Mouse (Mus musculus): Measurements from ENCODE around the gene Nek11.

DNA sequence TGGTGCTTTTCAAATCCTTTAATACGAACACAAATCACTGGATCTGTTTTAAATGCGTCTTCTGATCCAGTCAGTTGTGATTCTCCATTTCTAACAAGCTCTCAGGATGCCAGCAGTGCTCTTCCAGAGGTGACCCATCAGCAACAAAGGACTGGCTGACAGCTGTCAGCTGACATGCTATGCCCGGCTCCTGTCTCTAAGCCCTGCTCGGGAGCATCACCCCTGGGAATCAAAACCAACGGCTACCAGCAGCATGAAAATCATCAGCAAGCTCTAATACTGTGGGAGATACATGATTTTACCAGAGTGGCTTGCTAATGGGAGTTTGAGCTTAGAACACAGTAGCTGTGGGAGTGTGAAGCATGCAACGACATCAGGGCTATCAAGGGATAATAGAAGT, 121.0 kb downstream of the Nek11 start:
- no peak for TF ChIP-seq POLR2A (IDR thresholded peaks at IDR 0.05; ENCODE audit: borderline replicate concordance, insufficient read depth, low read length)
- no peak for TF ChIP-seq CTCF (IDR thresholded peaks at IDR 0.05; ENCODE audit: borderline replicate concordance, insufficient read depth, low read depth, low read length)

Measured in cerebellum, adult 2 months (tissue).